Mouse (Mus musculus): Measurements from ENCODE around the gene Ift122.

Ift122 gene

DNA sequence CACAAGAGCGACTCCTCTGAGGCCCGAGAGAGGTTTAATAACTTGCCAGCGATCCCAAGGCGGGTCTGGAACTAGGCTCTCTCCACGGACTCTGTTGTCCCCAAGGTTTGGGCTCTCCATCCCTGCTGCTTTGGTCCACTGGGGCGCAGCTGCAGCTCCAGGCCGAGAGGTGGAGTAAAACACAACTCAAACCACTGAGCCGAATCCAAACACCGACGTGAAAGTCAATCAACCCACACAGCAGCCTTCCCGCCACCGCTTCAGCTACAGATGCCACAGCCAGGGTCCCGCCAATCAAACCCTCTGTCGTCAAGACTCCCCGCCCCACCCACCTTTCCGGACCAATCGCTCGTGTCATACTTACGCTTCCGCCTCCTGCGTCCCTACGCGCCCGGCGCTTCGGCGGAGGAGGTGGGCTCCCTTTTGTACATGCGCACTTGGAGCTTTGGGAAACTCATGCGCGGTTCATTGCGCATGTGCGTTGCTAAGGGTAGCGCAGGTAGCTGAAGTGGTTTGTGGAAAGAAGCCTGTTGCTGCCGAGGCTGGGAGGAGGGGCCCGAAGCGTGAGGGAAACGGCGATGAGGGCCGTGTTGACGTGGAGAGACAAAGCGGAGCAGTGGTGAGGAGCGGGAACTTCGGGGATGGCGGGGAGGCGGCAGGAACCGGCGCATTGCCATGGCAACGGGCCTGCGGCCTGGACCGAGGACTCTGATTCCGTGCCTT, at the start of gene Ift122, which contains the start of gene Mbd4:
TSS of gene Ift122 (plus strand) at position 380 of the 723 bp plus-strand sequence.
TSS of gene Mbd4 (minus strand) at position 281 of the 723 bp plus-strand sequence.
- peak; percentile 99 for DNase-seq (ENCODE audit: low read depth, low spot score)

GRCm38 (mm10) chr6:115803541-115804382, 49.5 kb upstream of the Ift122 start:
- DNase-seq (ENCODE audit: low read depth, low spot score): peak; percentile 34

GRCm38 (mm10) chr6:115804432-115805192, 48.7 kb upstream of the Ift122 start:
- no peak for DNase-seq (ENCODE audit: low read depth, low spot score)

- DNase-seq (ENCODE audit: low read depth, low spot score): no peak
Observed at GRCm38 (mm10) chr6:115807464-115808195, 45.6 kb upstream of the Ift122 start.

- DNase-seq (ENCODE audit: low read depth, low spot score): peak; percentile 16
Observed at GRCm38 (mm10) chr6:115808196-115808487, 45.1 kb upstream of the Ift122 start.

- peak; percentile 88 for DNase-seq (ENCODE audit: low read depth, low spot score)
Observed at GRCm38 (mm10) chr6:115808488-115809231, 44.6 kb upstream of the Ift122 start, which contains the start of gene Rpl32. Rpl32 (minus strand) TSS chr6:115808747.

- DNase-seq (ENCODE audit: low read depth, low spot score): no peak
Observed at GRCm38 (mm10) chr6:115811606-115812005, 41.7 kb upstream of the Ift122 start.

DNA sequence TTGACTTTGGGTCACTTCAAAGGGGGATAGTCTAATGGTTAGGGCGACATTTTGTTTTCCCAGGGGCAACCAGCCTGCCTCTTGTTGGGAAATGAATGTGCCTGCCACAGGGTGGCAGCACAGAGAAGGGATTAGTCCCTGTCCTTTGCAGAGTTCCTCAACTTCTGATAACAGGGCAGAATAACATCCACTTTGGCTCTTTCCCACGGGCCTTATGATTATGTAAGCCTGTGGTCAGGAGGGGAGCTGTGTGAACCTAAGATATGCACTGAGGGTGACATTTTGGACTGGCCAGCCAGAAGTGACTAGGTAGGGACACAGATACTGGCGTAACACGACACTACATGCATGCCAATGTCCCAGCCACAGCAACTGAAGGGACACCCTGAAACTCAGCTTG, 39.2 kb upstream of the Ift122 start:
- peak; percentile 25 for DNase-seq (ENCODE audit: low read depth, low spot score)

DNA sequence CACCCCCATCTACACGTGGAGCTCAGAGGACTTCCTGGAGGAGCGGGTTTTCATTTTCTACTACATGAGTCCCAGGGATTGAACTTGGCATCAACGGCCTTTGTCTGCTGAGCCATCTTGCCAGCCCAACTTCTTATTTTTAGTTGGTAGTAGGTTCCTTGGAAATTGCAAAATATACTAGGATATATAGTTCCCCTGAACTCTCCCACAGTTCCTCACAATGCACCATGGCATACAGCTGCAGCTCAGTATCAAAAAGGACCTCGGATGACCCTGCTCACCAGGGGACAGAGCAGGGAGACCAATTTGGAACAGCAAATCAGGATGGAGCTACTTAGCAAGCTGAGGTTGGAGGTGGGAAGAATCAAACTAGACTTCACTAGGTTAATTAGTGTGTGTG, 38.2 kb upstream of the Ift122 start:
- no peak for DNase-seq (ENCODE audit: low read depth, low spot score)

- no peak for DNase-seq (ENCODE audit: low read depth, low spot score)
Observed at GRCm38 (mm10) chr6:115818129-115818528, 35.1 kb upstream of the Ift122 start.

GRCm38 (mm10) chr6:115821216-115821993, 31.9 kb upstream of the Ift122 start:
- no peak for DNase-seq (ENCODE audit: low read depth, low spot score)

DNA sequence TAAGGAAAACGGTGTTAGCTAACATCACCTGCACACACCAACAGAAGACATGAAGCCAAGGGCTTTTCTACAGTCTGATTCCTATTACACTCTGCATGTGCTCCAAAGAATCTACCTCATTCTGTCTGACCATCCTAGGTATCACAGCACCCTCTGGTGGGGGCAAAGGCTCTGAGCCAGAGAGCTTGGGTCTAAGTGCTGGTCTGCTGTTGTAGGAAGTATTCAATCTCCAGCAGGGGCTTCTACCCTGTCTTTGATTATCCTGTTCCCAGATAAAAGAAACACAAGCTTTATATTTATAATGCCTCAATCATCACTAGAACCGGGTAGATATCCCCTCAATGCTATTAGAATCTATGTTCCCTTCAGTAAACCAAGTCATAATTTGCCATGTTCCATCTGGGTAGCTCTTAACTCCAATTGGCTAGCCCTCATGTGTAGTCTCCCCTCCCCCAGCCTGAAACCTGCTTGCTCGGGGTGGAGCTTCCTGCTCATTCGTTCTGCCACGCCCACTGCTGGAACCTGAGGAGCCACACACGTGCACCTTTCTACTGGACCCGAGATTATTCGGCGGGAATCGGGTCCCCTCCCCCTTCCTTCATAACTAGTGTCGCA, 29.3 kb upstream of the Ift122 start:
- DNase-seq (ENCODE audit: low read depth, low spot score): peak; percentile 38

DNA sequence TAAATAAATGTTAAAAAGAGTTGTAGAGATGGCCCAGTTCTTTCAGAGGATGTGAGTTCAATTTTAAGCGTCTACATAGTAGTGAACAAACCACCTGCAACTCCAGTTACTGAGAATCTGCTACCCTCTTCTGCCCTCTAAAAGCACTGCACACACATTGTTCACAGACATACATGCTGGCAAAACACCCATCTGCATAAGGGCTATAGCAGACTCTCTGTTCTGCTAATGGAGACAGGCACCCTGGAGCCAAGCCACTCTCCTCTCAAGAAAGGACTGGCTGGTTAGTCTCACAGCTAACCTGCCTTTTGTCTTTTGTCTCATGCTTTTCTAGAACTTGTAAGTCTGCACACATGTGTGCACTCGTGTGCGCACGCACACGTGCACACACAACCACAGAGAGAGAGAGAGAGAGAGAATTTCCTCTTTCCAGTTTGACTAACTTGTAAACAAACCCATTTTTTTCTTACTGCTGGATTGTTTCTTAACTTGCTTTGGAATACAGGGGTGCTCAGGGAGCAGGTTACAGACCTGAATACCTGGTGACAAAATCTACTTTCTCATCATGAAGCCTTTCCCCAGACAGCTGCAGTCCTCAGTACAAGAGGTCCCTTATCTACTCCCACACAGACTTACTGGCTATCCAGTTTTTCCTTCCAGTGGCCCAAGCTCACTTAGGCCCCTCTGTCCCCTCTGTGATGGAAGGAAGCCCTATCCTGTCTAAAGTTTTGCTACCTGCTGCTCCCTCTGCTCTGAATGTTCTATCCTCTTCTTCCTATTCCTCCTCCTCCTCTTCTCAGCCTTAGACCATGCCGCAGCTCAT, 22.3 kb upstream of the Ift122 start:
- DNase-seq (ENCODE audit: low read depth, low spot score): no peak

DNA sequence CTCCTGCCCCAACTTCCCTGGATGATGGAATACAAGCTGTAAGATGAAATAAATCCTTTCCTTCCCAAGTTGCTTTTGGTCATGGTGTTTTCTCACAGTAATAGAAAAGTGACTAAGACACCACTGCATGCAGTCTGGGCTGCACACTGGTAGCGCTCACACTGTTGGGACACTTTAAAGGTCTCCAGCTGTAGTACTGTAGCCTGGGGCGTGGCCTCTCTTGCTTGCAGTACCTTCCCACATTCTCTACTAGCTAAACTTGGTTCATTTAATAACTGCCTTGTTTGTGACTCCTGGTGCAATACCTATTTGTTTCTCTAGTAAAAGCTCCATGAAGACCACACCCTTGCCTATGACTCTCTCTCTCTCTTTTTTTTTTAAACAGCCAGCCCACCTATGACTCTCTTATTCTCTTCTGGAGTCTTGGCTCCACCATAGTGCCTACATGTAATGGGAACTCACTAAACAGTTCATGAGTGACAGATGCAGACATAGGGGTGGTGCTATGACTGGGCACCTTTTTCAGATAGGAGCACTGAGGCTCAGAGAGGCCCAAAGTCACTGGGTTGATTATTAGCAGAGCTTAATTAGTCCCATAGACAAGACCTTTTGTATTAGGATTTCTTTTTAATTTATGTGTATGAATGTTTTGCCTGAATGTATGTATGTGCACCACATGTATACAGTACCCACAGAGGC, 21.0 kb upstream of the Ift122 start:
- no peak for DNase-seq (ENCODE audit: low read depth, low spot score)

DNA sequence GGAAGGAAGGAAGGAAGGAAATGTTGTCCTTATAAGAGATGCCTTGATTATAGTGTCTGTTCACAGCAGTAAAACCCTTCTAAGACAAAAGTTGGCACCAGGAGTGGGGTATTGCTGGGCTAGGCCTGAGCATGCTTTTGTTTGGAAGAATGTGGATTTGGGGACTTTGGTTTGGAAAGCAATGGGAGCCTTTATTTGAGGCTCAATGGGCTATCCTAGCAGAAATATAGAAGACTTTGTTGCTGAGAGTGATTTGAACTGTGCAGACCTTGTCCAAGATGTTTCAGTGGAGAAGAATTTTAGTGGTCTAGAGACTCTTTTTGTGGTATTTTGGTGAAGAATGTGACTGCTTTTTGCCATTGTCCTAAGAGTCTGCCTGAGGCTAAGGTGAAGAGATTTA, 19.4 kb upstream of the Ift122 start:
- DNase-seq (ENCODE audit: low read depth, low spot score): no peak

DNA sequence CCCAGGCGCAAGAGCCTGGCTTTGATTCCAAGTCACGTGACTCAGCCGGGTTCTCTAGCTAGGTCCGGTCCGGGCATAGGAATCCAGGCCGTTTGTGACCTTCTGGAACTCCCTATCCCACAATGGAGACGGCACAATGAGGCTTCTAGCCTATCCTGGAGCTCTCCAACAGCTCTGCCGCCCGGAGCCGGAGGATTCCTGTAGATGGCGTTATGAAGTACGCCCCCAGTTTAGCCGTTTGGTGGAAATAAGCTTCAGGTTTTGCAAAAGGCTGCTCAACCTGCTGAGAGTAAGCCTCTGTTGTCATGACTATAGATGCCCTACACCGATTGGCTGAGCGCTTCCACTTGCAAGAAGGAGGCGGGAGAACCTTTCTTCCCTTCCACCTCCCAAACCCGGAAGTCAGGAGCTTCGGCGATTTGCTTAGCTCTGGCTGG, 15.1 kb upstream of the Ift122 start, which contains the start of gene Efcab12:
TSS of gene Efcab12 (minus strand) at position 252 of the 437 bp plus-strand sequence.
- peak; percentile 64 for DNase-seq (ENCODE audit: low read depth, low spot score)

- DNase-seq (ENCODE audit: low read depth, low spot score): no peak
Observed at GRCm38 (mm10) chr6:115838745-115839144, 14.5 kb upstream of the Ift122 start.

DNA sequence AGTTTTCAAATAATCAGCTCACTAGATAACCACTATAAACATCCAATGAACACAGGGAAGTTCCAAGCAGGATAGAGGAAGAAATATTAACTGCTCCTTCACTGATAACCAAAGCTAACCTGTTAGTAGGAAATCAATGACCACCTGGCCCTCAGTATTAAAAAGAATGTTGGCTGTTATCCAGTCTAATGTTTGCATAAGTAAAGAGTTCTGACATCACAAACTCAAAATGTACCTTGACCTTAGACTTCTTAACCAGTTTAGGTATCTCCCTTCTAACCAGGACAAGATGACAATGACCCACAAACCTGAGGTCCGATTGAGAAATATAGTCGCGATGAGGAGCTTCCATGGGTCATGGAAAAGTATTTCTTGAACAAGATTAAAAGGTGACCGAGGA, 8.3 kb upstream of the Ift122 start:
- DNase-seq (ENCODE audit: low read depth, low spot score): no peak

Data from retina, postnatal 7 days (tissue).